In genomic region chr1:134290909-134291308, GRCm38 (mm10) we compare ENCODE assay signal across 10 mouse cellular contexts. TPM values are rescaled to one million over a fixed set of nuclear protein-coding genes. Genes with fewer than 3 reads are reported as not detected.
DNase-seq lines count a peak whose midpoint lies in the region; ATAC-seq and TF ChIP-seq lines count a peak whose summit lies in the region.
"Had no signal": no experiment of that assay in that cellular context is flagged by ENCODE, and none has a peak within 500 bp of the region (broad histone marks: within the 10 kb centered on the region; RNA-seq: fewer than 3 reads in every experiment).

No protein-coding gene starts in this region.

- H3K27me3 ChIP-seq in heart, postnatal 0 days (ENCODE audit: control insufficient read depth, insufficient read depth, low read length): no peaks in the 10 kb centered on the region
- H3K27me3 ChIP-seq in heart, embryonic 11.5 days (ENCODE audit: control insufficient read depth, insufficient read depth, low read length): no peaks in the 10 kb centered on the region
- H3K27me3 ChIP-seq in limb, embryonic 13.5 days: no peaks in the 10 kb centered on the region
- H3K27me3 ChIP-seq: stomach, embryonic 15.5 days had no signal

- peak; percentile 31 for TF ChIP-seq CTCF in heart, postnatal 0 days (IDR thresholded peaks at IDR 0.05; ENCODE audit: low read depth)

- no peak overlapping the region for H3K4me2 ChIP-seq in heart, postnatal 0 days (ENCODE audit: low read depth, low read length)
- H3K4me2 ChIP-seq in heart, embryonic 11.5 days: no peak overlapping the region
- H3K4me2 ChIP-seq in limb, embryonic 13.5 days (replicated peaks): no peak overlapping the region
- H3K4me2 ChIP-seq: stomach, embryonic 15.5 days had no signal

- H3K4me3 ChIP-seq in heart, postnatal 0 days (ENCODE audit: low read depth, low read length): no peak overlapping the region
- no peak overlapping the region for H3K4me3 ChIP-seq in heart, embryonic 11.5 days (ENCODE audit: low read depth, low read length)
- peak overlapping the region; percentile 23 for H3K4me3 ChIP-seq in limb, embryonic 13.5 days
- H3K4me3 ChIP-seq: megakaryocyte, embryonic 14.5 days; stomach, embryonic 15.5 days had no signal

- no peak for DNase-seq in heart, postnatal 0 days (ENCODE audit: low spot score)
- DNase-seq in ES-CJ7 (ENCODE audit: low read depth, low spot score): peak; percentile 81
- DNase-seq in cerebellum, postnatal 36 days: peak; percentile 64 to 67
- no peak for DNase-seq in thymus, postnatal 0 days (ENCODE audit: low spot score)
- DNase-seq in ovary, adult 18-20 months (ENCODE audit: low spot score): no peak
- no peak for DNase-seq in Muller cell, postnatal 12 days (ENCODE audit: inconsistent ontology term)

- 67% methylated on average over 5 of the region's 5 CpGs for WGBS in heart, postnatal 0 days
- WGBS in heart, embryonic 11.5 days (ENCODE audit: insufficient replicate concordance): 52% methylated on average over 5 of the region's 5 CpGs
- WGBS in limb, embryonic 13.5 days: 64% methylated on average over 5 of the region's 5 CpGs

- TF ChIP-seq EP300 in heart, postnatal 0 days (IDR thresholded peaks at IDR 0.05; ENCODE audit: low read depth): no peak

- no peak for ATAC-seq in heart, postnatal 0 days (ENCODE audit: insufficient read depth, low read depth)
- no peak for ATAC-seq in heart, embryonic 11.5 days (replicated peaks; ENCODE audit: insufficient number of reproducible peaks, low FRiP score, low TSS enrichment)
- ATAC-seq in limb, embryonic 13.5 days (ENCODE audit: low FRiP score, low read depth): no peak

- H3K36me3 ChIP-seq in heart, postnatal 0 days (replicated peaks; ENCODE audit: control insufficient read depth, insufficient read depth, low read length): 0 out of 2 replicates have a peak, but pooled peaks cover 3% of the 10 kb centered on the region
- no peaks in the 10 kb centered on the region for H3K36me3 ChIP-seq in heart, embryonic 11.5 days (ENCODE audit: control insufficient read depth, insufficient read depth, low read length)
- H3K36me3 ChIP-seq in limb, embryonic 13.5 days: no peaks in the 10 kb centered on the region
- H3K36me3 ChIP-seq: stomach, embryonic 15.5 days had no signal

- H3K4me1 ChIP-seq in heart, postnatal 0 days (ENCODE audit: control insufficient read depth, insufficient read depth): peaks cover 11% of the 10 kb centered on the region; the same call in 1 of the 2 replicates
- H3K4me1 ChIP-seq in heart, embryonic 11.5 days (ENCODE audit: control insufficient read depth, insufficient read depth, low read length): 0 out of 2 replicates have a peak, but pooled peaks cover 3% of the 10 kb centered on the region
- peaks cover 31% of the 10 kb centered on the region for H3K4me1 ChIP-seq in limb, embryonic 13.5 days

- no peak overlapping the region for H3K9ac ChIP-seq in heart, postnatal 0 days (replicated peaks; ENCODE audit: low read depth, low read length)
- H3K9ac ChIP-seq in heart, embryonic 11.5 days (ENCODE audit: low read depth, low read length): no peak overlapping the region
- H3K9ac ChIP-seq in limb, embryonic 13.5 days: 0 out of 2 replicates have a peak overlapping the region, but pooled peaks have one; percentile 8
- H3K9ac ChIP-seq: stomach, embryonic 15.5 days had no signal

- H3K27ac ChIP-seq in heart, postnatal 0 days (ENCODE audit: low read depth): no peak overlapping the region
- H3K27ac ChIP-seq in heart, embryonic 11.5 days (ENCODE audit: low read depth, low read length): no peak overlapping the region
- no peak overlapping the region for H3K27ac ChIP-seq in limb, embryonic 13.5 days
- H3K27ac ChIP-seq: stomach, embryonic 15.5 days had no signal

- H3K9me3 ChIP-seq in heart, postnatal 0 days (replicated peaks; ENCODE audit: control insufficient read depth, low read length): no peaks in the 10 kb centered on the region
- no peaks in the 10 kb centered on the region for H3K9me3 ChIP-seq in heart, embryonic 11.5 days (replicated peaks; ENCODE audit: control insufficient read depth, low read length)
- no peaks in the 10 kb centered on the region for H3K9me3 ChIP-seq in limb, embryonic 13.5 days
- H3K9me3 ChIP-seq: stomach, embryonic 15.5 days had no signal

RNA-seq across cellular contexts. Expression of gene Myog, which starts 1.1 kb away (rescaled TPM):
- total RNA-seq in heart, postnatal 0 days (2014; rRNA removed; ENCODE audit: low replicate concordance): not detected in 2 replicates
- polyA plus RNA-seq in heart, postnatal 0 days (2015; fragmentation: Nextera tagmentation; extraction: Ambion mirVana): 0.25 and 0.31 TPM in 2 replicates
- 3.7 and 4.2 TPM in 2 replicates for polyA plus RNA-seq in heart, embryonic 11.5 days (2014; fragmentation: Nextera tagmentation; extraction: Ambion mirVana)
- 171 and 190 TPM in 2 replicates for polyA plus RNA-seq in limb, embryonic 13.5 days (2015; fragmentation: Nextera tagmentation; extraction: Ambion mirVana)
- 3.0 and 3.5 TPM in 2 replicates for polyA plus RNA-seq in thymus, postnatal 0 days (2015; fragmentation: Nextera tagmentation; extraction: Ambion mirVana)

RNA-seq across cellular contexts. Expression of gene Ppfia4, which starts 41.8 kb away (rescaled TPM):
- 5.2 and 12.3 TPM in 2 replicates for total RNA-seq in heart, postnatal 0 days (2014; rRNA removed; ENCODE audit: low replicate concordance)
- 6.2 and 6.4 TPM in 2 replicates for polyA plus RNA-seq in heart, postnatal 0 days (2015; fragmentation: Nextera tagmentation; extraction: Ambion mirVana)
- polyA plus RNA-seq in heart, embryonic 11.5 days (2014; fragmentation: Nextera tagmentation; extraction: Ambion mirVana): 9.4 and 9.7 TPM in 2 replicates
- 10.3 and 10.4 TPM in 2 replicates for polyA plus RNA-seq in limb, embryonic 13.5 days (2015; fragmentation: Nextera tagmentation; extraction: Ambion mirVana)
- polyA plus RNA-seq in thymus, postnatal 0 days (2015; fragmentation: Nextera tagmentation; extraction: Ambion mirVana): 2.1 and 3.2 TPM in 2 replicates

RNA-seq across cellular contexts. Expression of gene Adora1, which starts 55.7 kb away (rescaled TPM):
- 15.5 and 29.2 TPM in 2 replicates for total RNA-seq in heart, postnatal 0 days (2014; rRNA removed; ENCODE audit: low replicate concordance)
- polyA plus RNA-seq in heart, postnatal 0 days (2015; fragmentation: Nextera tagmentation; extraction: Ambion mirVana): 11.7 and 12.9 TPM in 2 replicates
- polyA plus RNA-seq in heart, embryonic 11.5 days (2014; fragmentation: Nextera tagmentation; extraction: Ambion mirVana): 4.4 and 6.7 TPM in 2 replicates
- polyA plus RNA-seq in limb, embryonic 13.5 days (2015; fragmentation: Nextera tagmentation; extraction: Ambion mirVana): 2.8 and 3.2 TPM in 2 replicates
- 0.14 and 0.21 TPM in 2 replicates for polyA plus RNA-seq in thymus, postnatal 0 days (2015; fragmentation: Nextera tagmentation; extraction: Ambion mirVana)

Comparison
In these comparisons a context has a peak if more than half of its experiments do, and no peak if none do; other contexts are left out.
1. DNase-seq: peak in ES-CJ7 (single experiment) and cerebellum, postnatal 36 days (2 of 2); none in heart, postnatal 0 days (single experiment), thymus, postnatal 0 days (single experiment), ovary, adult 18-20 months (single experiment) and Muller cell, postnatal 12 days (single experiment).
2. RNA of gene Myog, which starts 1.1 kb away (polyA plus RNA-seq): 171 to 190 TPM in limb, embryonic 13.5 days; 3.7 to 4.2 TPM in heart, embryonic 11.5 days, 3.0 to 3.5 TPM in thymus, postnatal 0 days and 0.25 to 0.31 TPM in heart, postnatal 0 days; every median in the first group is over 10 times any median in the second.